Mouse (Mus musculus): ENCODE data around the gene Castor1. TPM values are rescaled to one million over a fixed set of nuclear protein-coding genes. Genes with fewer than 3 reads are reported as not detected.

Castor1 gene
- total and polyA plus RNA-seq, 3 experiments: 4.7 to 23.7 (median 13.0) TPM

DNA sequence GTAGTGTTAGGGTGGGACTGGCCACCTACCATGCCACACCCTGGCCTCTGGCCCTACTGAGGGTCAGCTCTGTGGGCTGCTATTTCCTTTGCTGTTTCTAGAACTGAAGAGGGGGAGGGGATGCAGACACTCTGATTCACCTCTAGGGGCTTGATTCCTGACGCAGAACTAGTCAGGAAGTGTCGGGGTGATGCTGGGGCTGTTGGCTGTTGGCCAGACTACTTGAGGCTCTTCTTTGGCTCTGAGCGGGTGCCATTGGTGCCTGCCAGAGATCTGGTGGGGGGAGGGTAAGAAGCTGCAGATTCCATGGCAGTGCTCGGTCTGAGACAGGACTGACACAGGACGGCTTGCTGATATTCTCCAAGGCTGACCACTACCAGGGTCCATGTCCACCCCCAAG, 43.9 kb downstream of the Castor1 start (continued):
- no peak for TF ChIP-seq GABPA (IDR thresholded peaks at IDR 0.05; ENCODE audit: insufficient replicate concordance, low read depth, low read length)
- TF ChIP-seq MEF2A (IDR thresholded peaks at IDR 0.05; ENCODE audit: borderline replicate concordance, low read depth, low read length): no peak
- peak; percentile 74 for TF ChIP-seq CHD2 (IDR thresholded peaks at IDR 0.05; ENCODE audit: low read length)
- TF ChIP-seq ZC3H11A (IDR thresholded peaks at IDR 0.05; ENCODE audit: low read depth, low read length): no peak
- no peak for TF ChIP-seq CHD1 (IDR thresholded peaks at IDR 0.05; ENCODE audit: low read depth, low read length)
- peak; percentile 9; the same call in 1 of the 2 replicates for TF ChIP-seq IRF4 (IDR thresholded peaks at IDR 0.05; ENCODE audit: low read depth, low read length)
- TF ChIP-seq JUND (conservative IDR thresholded peaks at IDR 0.05; ENCODE audit: low read depth, low read length): no peak
- no peak for TF ChIP-seq USF1 (IDR thresholded peaks at IDR 0.05; ENCODE audit: low read depth, low read length)

DNA sequence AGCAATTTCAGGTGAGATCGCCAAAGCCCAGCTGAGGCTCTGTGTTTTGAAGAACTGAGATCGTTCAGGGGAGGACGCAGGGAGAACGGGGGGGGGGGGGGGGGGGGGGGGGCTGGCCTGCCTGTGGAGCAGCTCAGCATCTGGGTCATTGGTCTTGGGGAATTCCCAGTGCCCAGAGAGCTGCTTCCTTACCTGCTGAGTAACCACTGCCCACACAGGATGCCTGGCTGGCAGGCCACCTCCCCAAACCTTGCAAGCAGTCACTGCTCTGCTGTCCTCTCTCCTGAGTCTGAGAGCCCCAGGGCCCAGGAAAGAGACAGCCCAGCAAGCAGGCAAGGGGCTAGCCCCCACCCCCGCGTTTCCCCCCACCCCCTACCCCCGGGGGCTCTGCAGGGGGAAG, 44.8 kb downstream of the Castor1 start:
- Histone ChIP-seq H3K9ac (ENCODE audit: insufficient read depth, low read depth) (no peak overlapping the region), H3K9me3 (replicated peaks; ENCODE audit: low read length) (no peaks in the 10 kb centered on the region), H3K27ac (ENCODE audit: insufficient read depth, low read depth) (no peak overlapping the region), H3K79me2 (replicated peaks; ENCODE audit: control insufficient read depth, extremely low read depth, insufficient read depth, poor library complexity, severe bottlenecking) (no peaks in the 10 kb centered on the region), H3K36me3 (replicated peaks in 1 of 2; ENCODE audit: control insufficient read depth in 1 of 2, insufficient read depth in 1 of 2, low read length in 1 of 2) (no peaks in the 10 kb centered on the region), H3K4me2 (ENCODE audit: insufficient read depth, low read depth, poor library complexity, severe bottlenecking) (peak overlapping the region; percentile 4; the same call in 1 of the 2 replicates), H3K4me1 (ENCODE audit: control insufficient read depth in 1 of 2, insufficient read depth in 2 of 2) (peaks cover 21 to 72% of the 10 kb centered on the region in 2 experiments), H3K4me3 (replicated peaks in 1 of 3; ENCODE audit: low read depth in 2 of 3, low read length in 2 of 3, poor library complexity in 1 of 3) (no peak overlapping the region), H3K27me3 (replicated peaks) (peaks cover 39% of the 10 kb centered on the region)
- TF ChIP-seq IRF4 (IDR thresholded peaks at IDR 0.05; ENCODE audit: low read depth, low read length): peak; percentile 27; the same call in 1 of the 2 replicates
- peak; percentile 29; the same call in 1 of the 2 replicates for TF ChIP-seq ETS1 (conservative IDR thresholded peaks at IDR 0.05; ENCODE audit: low read depth, low read length)
- TF ChIP-seq CTCF (conservative IDR thresholded peaks at IDR 0.05 in 1 of 2, IDR thresholded peaks at IDR 0.05 in 1 of 2; ENCODE audit: low read depth in 2 of 2, low read length in 2 of 2): no peak
- TF ChIP-seq SIN3A (IDR thresholded peaks at IDR 0.05; ENCODE audit: low read length): no peak
- TF ChIP-seq E2F4 (IDR thresholded peaks at IDR 0.05; ENCODE audit: insufficient replicate concordance, low read depth, low read length): no peak
- dilution Hi-C loops (cut with MboI; ENCODE audit: extremely low pct_ligation_motif_present, extremely low pct_unique_long_range_greater_than_20kb, low sequenced_read_pairs) (no loop called here), in situ Hi-C loops (cut with MboI; ENCODE audit: low pct_ligation_motif_present, low pct_unique_long_range_greater_than_20kb, low sequenced_read_pairs) (loop anchor here (25.0 kb wide), 1 partner anchor 574 kb away; the partner anchor contains the start of gene Nf2)
- DNase-seq (ENCODE audit: extremely low read depth): peak; percentile 45

DNA sequence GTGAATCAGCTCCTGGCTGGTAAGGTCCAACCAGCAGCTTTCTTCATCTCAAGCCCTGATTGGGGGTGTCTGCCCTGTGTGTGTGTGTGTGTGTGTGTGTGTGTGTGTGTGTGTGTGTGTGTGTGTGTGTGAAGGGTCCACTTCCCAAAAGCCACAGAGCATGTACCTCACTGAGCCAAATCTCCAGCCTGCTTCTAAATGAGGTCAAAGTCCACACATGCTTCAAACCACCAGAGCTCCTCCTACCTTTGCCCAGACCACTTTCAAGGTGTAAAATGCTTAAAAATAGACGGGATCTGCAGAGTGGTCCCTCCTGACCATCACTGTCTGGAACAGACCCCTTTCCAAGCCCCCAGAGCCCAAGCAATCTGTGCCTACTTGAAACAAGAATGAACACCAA, 45.3 kb downstream of the Castor1 start:
- no peaks in the 10 kb centered on the region for H3K36me3 ChIP-seq (replicated peaks in 1 of 2; ENCODE audit: control insufficient read depth in 1 of 2, insufficient read depth in 1 of 2, low read length in 1 of 2)
- H3K27ac ChIP-seq (ENCODE audit: insufficient read depth, low read depth): no peak overlapping the region
- H3K27me3 ChIP-seq (replicated peaks): peaks cover 44% of the 10 kb centered on the region
- in situ Hi-C loops (cut with MboI; ENCODE audit: low pct_ligation_motif_present, low pct_unique_long_range_greater_than_20kb, low sequenced_read_pairs) (loop anchor here (25.0 kb wide), 1 partner anchor 574 kb away; the partner anchor contains the start of gene Nf2), dilution Hi-C loops (cut with MboI; ENCODE audit: extremely low pct_ligation_motif_present, extremely low pct_unique_long_range_greater_than_20kb, low sequenced_read_pairs) (no loop called here)
- TF ChIP-seq NRF1 (IDR thresholded peaks at IDR 0.05; ENCODE audit: low read depth, low read length) (no peak), MAFK (IDR thresholded peaks at IDR 0.05; ENCODE audit: insufficient replicate concordance, low read length) (no peak), MAZ (IDR thresholded peaks at IDR 0.05; ENCODE audit: low read depth, low read length) (no peak), CHD1 (IDR thresholded peaks at IDR 0.05; ENCODE audit: low read depth, low read length) (no peak), BHLHE40 (IDR thresholded peaks at IDR 0.05; ENCODE audit: low read depth, low read length) (no peak)
- H3K4me1 ChIP-seq (ENCODE audit: control insufficient read depth in 1 of 2, insufficient read depth in 2 of 2): peaks cover 26 to 72% of the 10 kb centered on the region in 2 experiments
- no peak overlapping the region for H3K4me2 ChIP-seq (ENCODE audit: insufficient read depth, low read depth, poor library complexity, severe bottlenecking)
- no peaks in the 10 kb centered on the region for H3K9me3 ChIP-seq (replicated peaks; ENCODE audit: low read length)
- H3K79me2 ChIP-seq (replicated peaks; ENCODE audit: control insufficient read depth, extremely low read depth, insufficient read depth, poor library complexity, severe bottlenecking): no peaks in the 10 kb centered on the region
- no peak for DNase-seq (ENCODE audit: extremely low read depth)
- H3K4me3 ChIP-seq (replicated peaks in 1 of 3; ENCODE audit: low read depth in 2 of 3, low read length in 2 of 3, poor library complexity in 1 of 3): no peak overlapping the region
- no peak overlapping the region for H3K9ac ChIP-seq (ENCODE audit: insufficient read depth, low read depth)
